Mouse (Mus musculus) hindbrain, postnatal 0 days (tissue): ENCODE data around the gene Ets2. TPM values are rescaled to one million over a fixed set of nuclear protein-coding genes. Genes with fewer than 3 reads are reported as not detected.
A peak's percentile ranks its signal among the peaks of the same experiment; 100 is the strongest.

ENCODE experiments used
- ATAC-seq: fragments of 200-750 bp; cut with Nextera tagmentation; 2 replicates; pipeline ENCODE4 v1.8.0; 2017; ENCODE audit warnings: mild to moderate bottlenecking, moderate TSS enrichment, moderate library complexity
- DNase-seq: peaks from one replicate; pipeline ENCODE4 v3.0.0-alpha.2; 2015; ENCODE audit warnings: low spot score
- H3K27ac ChIP-seq: fragments of 300-500 bp; sonication (generic); 2 replicates; pipeline ENCODE4 v1.5.1; 2014; ENCODE audit warnings: mild to moderate bottlenecking
- H3K27me3 ChIP-seq: fragments of 300-500 bp; sonication (generic); 2 replicates; pipeline ENCODE4 v1.6.1; 2014; ENCODE audit warnings: low read length, mixed read lengths; ENCODE audit not compliant: insufficient read depth
- H3K36me3 ChIP-seq: fragments of 300-500 bp; sonication (generic); 2 replicates; pipeline ENCODE4 v1.6.1; 2014; ENCODE audit warnings: low read length, mixed read lengths; ENCODE audit not compliant: insufficient read depth
- H3K4me1 ChIP-seq: fragments of 300-500 bp; sonication (generic); 2 replicates; pipeline ENCODE4 v1.6.1; 2014; ENCODE audit warnings: antibody characterized with exemption, low read length, mixed read lengths; ENCODE audit not compliant: insufficient read depth
- H3K4me2 ChIP-seq: fragments of 300-500 bp; sonication (generic); 2 replicates; pipeline ENCODE4 v1.6.1; 2014; ENCODE audit warnings: low read depth, mild to moderate bottlenecking, low read length, moderate library complexity, mixed read lengths
- H3K4me3 ChIP-seq: fragments of 300-500 bp; sonication (generic); 2 replicates; pipeline ENCODE4 v1.5.1; 2014; ENCODE audit warnings: low read length
- H3K9ac ChIP-seq: fragments of 300-500 bp; sonication (generic); replicated peaks from 2 replicates; pipeline ENCODE4 v1.6.1; 2014; ENCODE audit warnings: mild to moderate bottlenecking, low read length, moderate library complexity, mixed read lengths
- H3K9me3 ChIP-seq: fragments of 300-500 bp; sonication (generic); 2 replicates; pipeline ENCODE4 v1.6.1; 2016; ENCODE audit warnings: low read length, mixed read lengths
- CTCF ChIP-seq: IDR thresholded peaks from 2 replicates; pipeline ENCODE4 v1.5.1; 2016; ENCODE audit warnings: antibody characterized with exemption, control low read depth, low read depth
- WGBS: fragments of 180-500 bp; shearing (Covaris S2); extraction: QIAGEN DNeasy Blood & Tissue Kit; methylation state at CpG from one replicate; pipeline ENCODE4 v1.1.7; 2014; 5-methylcytosine and 5-hydroxymethylcytosine counted together
- polyA plus RNA-seq: library from polyadenylated mRNA; unstranded; fragments of >200 nt; fragmentation: Nextera tagmentation; extraction: Ambion mirVana; gene quantifications from 2 replicates; pipeline ENCODE4 v1.2.1, GENCODE M21; 2015
- total RNA-seq: library from RNA; depleted of rRNA; stranded (reverse); fragments of >200 nt; gene quantifications from 2 replicates; pipeline ENCODE4 v1.2.3, GENCODE M21; 2014; rRNA removed

The Ets2 gene
- 22.9 and 24.2 TPM in 2 replicates for total RNA-seq
- polyA plus RNA-seq = 15.1 and 15.8 TPM in 2 replicates

DNA sequence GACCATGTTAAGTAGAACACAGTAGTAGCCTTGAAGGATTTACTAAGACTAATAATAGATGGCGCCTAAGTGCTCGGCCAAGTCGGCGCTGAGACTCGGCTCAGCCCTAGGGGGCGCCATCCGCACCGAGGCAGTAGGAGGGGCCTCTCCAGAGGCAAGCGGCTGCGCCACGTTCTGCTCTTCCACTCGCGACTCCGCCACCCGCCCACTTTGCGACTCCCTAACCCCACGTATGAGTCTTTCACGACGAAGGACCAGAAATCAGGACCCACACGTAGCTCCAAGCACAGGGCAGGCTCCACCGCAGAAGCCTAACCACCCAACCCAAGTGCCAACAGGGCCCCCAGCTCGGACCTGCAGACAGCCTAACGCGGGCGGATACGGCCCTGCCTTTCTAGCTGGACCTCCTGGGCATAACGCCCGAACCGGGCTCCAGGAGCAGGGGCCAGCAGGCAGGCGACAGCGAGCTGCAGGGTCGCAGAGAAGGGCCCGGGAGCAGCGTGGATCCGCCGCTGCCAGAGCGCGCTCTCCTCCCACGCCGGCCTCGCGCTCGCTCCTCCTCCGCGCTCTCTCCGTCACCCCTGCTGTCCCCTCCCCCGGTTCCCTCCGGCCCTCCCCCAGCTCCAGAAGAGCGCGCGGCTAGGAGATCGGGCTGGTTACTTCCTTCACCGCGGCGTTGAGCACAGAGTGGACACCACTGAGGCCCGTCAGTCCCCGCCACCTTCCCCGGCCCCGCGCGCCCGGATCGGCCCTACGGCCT is at the start of gene Ets2:
Ets2 (plus strand) TSS at position 274 of the 760 bp plus-strand sequence.
- Histone ChIP-seq H3K27ac (peak within 1 kb of the TSS; percentile 93), H3K9me3 (no peaks in the 10 kb centered on the region), H3K4me2 (peak within 1 kb of the TSS; percentile 94), H3K4me1 (no peaks in the 10 kb centered on the region), H3K36me3 (peaks cover 3% of the 10 kb centered on the region; the same call in 1 of the 2 replicates), H3K4me3 (peak within 1 kb of the TSS; percentile 96), H3K9ac (peak within 1 kb of the TSS; percentile 96), H3K27me3 (no peaks in the 10 kb centered on the region)
- ATAC-seq (peak; percentile 92), DNase-seq (peak; percentile 94)
- peak; percentile 92 for TF ChIP-seq CTCF
- WGBS = under 1% methylated on average over 63 of the region's 64 CpGs

DNA sequence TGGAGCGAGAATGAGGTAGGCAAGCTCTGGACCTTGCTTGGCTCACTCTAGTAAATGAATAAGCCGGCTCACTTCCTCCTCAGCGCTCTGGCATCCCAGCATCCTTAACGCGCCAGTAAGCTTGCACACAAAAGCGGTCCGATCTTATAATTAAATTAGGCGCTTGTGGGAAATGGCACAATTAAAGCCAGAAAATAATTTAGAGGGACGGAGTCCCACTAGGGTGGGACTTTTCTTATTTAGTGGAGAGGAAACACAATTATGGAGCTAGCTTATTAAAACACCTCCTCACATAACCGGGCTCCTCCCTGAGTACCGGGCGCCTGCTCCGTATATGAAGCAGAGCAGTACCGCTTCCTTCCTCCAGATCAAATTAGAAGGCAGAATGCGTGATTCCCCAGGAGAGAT is 47.7 kb upstream of the Ets2 start:
- no peaks in the 10 kb centered on the region for H3K9me3 ChIP-seq
- H3K27me3 ChIP-seq = no peaks in the 10 kb centered on the region
- ATAC-seq (peak; percentile 79), DNase-seq (peak; percentile 69)
- peak overlapping the region; percentile 35 for H3K4me2 ChIP-seq
- peak overlapping the region; percentile 37 for H3K27ac ChIP-seq
- no peak overlapping the region for H3K9ac ChIP-seq
- H3K4me3 ChIP-seq = no peak overlapping the region
- 0 out of 2 replicates have a peak, but pooled peaks have one; percentile 3 for TF ChIP-seq CTCF
- WGBS = 66% methylated on average over 15 of the region's 15 CpGs
- H3K36me3 ChIP-seq = no peaks in the 10 kb centered on the region
- no peaks in the 10 kb centered on the region for H3K4me1 ChIP-seq

DNA sequence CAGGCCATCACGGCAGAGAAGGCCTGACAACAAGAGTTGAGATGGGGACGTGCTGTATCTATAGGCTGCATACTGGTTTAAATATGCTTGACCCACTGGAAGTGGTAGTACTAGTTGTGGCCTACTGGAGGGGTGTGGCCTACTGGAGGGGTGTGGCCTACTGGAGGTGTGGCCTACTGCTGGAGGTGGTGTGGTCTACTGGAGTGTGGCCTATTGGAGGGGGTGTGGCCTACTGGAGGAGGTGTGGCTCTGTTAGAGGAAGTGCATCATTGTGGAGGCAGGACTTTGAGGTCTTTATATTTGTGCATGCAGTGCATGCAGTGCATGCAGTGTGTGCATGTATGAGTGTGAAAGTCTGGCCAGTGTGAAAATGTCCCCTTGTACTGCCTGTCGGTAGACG is 45.3 kb upstream of the Ets2 start:
- no peak for TF ChIP-seq CTCF
- Histone ChIP-seq H3K4me2 (no peak overlapping the region), H3K9me3 (no peaks in the 10 kb centered on the region), H3K27me3 (no peaks in the 10 kb centered on the region), H3K9ac (no peak overlapping the region), H3K27ac (no peak overlapping the region), H3K36me3 (no peaks in the 10 kb centered on the region), H3K4me3 (no peak overlapping the region), H3K4me1 (no peaks in the 10 kb centered on the region)
- no peak for ATAC-seq
- DNase-seq = no peak
- WGBS = 97% methylated on average over 4 of the region's 4 CpGs

DNA sequence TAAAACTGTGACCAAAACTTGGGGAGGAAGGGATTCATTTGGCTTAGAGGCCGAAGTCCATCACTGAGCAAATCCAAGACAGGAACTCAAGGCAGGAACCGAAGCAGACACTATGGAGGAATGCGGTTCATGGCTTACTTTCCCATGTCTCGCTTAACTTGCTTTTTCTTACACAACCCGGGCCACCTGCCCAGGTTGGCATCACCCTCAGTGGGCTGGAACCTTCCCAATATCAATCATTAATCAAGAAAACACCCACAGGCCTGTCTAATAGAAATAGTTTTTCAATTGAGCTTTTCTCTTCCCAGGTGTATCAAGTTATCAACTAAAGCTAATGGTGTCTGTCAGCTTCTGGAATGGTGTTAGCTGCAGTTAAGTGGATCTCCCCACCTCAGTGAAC is 44.7 kb upstream of the Ets2 start:
- Histone ChIP-seq H3K4me1 (no peaks in the 10 kb centered on the region), H3K36me3 (no peaks in the 10 kb centered on the region), H3K27ac (no peak overlapping the region), H3K27me3 (no peaks in the 10 kb centered on the region), H3K9me3 (no peaks in the 10 kb centered on the region), H3K9ac (no peak overlapping the region), H3K4me3 (no peak overlapping the region), H3K4me2 (no peak overlapping the region)
- WGBS = 95% methylated on average over 5 of the region's 5 CpGs
- DNase-seq (no peak), ATAC-seq (no peak)
- TF ChIP-seq CTCF = no peak

DNA sequence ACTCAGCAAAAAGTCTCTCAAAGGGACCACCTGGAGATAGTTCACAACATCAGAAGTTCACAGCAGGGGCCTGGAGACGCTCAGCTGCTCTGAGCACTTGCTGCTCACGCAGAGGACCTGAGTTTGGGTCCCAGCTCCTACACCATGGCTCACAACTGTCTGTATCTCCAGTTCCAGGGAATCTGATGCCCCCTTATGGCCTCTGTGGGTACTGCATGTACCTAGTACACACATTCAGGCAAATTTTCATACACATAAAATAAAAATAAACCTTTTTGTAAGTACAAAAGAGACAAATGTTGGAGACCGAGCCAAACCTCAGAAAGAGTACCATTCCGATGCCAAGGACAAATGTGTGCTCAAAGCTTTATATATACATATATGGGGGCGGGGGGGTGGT is 44.1 kb upstream of the Ets2 start:
- Histone ChIP-seq H3K27ac (no peak overlapping the region), H3K9me3 (no peaks in the 10 kb centered on the region), H3K4me2 (no peak overlapping the region), H3K36me3 (no peaks in the 10 kb centered on the region), H3K9ac (no peak overlapping the region), H3K27me3 (no peaks in the 10 kb centered on the region), H3K4me1 (no peaks in the 10 kb centered on the region), H3K4me3 (no peak overlapping the region)
- peak; percentile 38 for TF ChIP-seq CTCF
- DNase-seq (no peak), ATAC-seq (no peak)
- 93% methylated on average over 5 of the region's 5 CpGs for WGBS

DNA sequence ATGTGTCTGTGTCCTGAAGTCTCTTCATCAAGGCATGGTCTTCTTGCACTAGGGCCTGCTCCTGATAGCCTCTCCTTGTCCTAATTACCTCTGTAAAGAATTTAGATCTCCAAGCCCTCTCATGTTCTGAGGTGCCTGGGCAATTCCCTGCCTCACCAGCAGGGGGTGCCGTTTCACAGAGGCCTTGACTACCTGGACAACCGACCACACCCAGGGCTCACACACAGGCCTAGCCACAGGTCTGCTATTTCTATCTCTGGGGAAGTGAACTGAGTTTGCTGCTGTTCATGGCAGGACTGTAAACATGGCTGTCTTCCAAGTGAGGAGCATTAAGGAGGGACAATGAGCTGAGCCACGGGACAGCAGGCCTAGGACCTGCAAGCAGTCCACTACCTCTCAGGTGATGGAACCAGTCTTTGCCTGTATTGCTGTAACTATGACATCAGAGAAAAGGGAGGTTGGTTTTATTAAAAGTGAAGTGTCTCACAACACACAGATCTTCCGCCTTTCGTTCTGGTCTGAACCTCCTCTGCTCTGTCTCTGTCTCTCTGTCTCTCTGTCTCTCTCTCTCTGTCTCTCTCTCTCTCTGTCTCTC is 42.9 kb upstream of the Ets2 start:
- no peak overlapping the region for H3K4me3 ChIP-seq
- DNase-seq = no peak
- H3K9me3 ChIP-seq = no peaks in the 10 kb centered on the region
- no peak overlapping the region for H3K9ac ChIP-seq
- ATAC-seq = no peak
- H3K27ac ChIP-seq = no peak overlapping the region
- H3K27me3 ChIP-seq = no peaks in the 10 kb centered on the region
- H3K36me3 ChIP-seq = no peaks in the 10 kb centered on the region
- no peaks in the 10 kb centered on the region for H3K4me1 ChIP-seq
- H3K4me2 ChIP-seq = no peak overlapping the region
- 57% methylated on average over 5 of the region's 5 CpGs for WGBS
- TF ChIP-seq CTCF = peak; percentile 54

DNA sequence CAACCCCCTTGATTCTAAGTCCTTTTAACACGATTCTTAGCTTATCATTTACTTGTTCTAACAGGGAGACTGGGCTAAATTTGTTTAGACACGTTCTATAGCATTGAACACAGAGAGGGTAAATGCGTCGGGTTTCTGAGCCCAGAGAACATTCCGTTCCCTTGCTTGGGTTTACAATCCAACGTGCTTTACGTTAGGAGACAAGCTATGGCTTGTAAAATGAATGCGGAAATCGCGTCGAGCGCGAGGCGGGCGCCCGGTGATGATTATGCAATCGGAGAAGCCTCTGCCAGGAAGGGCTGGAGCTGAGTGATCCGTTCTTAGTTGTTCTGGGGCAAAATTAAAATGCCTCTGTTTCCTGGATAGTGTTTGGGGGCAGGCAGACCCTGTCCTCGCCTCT is 42.4 kb upstream of the Ets2 start:
- H3K4me3 ChIP-seq = no peak overlapping the region
- WGBS = 83% methylated on average over 19 of the region's 19 CpGs
- no peaks in the 10 kb centered on the region for H3K4me1 ChIP-seq
- no peaks in the 10 kb centered on the region for H3K9me3 ChIP-seq
- DNase-seq (no peak), ATAC-seq (no peak)
- H3K27ac ChIP-seq = no peak overlapping the region
- no peaks in the 10 kb centered on the region for H3K27me3 ChIP-seq
- H3K9ac ChIP-seq = no peak overlapping the region
- no peak for TF ChIP-seq CTCF
- no peaks in the 10 kb centered on the region for H3K36me3 ChIP-seq
- H3K4me2 ChIP-seq = no peak overlapping the region
